8 mouse cellular contexts compared by ENCODE assay signal in genomic region chr1:33669708-33670141, GRCm38 (mm10). TPM values are rescaled to one million over a fixed set of nuclear protein-coding genes. Genes with fewer than 3 reads are reported as not detected.
A peak's percentile ranks its signal among the peaks of the same experiment; 100 is the strongest.
DNase-seq lines count a peak whose midpoint lies in the region; ATAC-seq and TF ChIP-seq lines count a peak whose summit lies in the region.

TSS of gene Prim2 (minus strand) at chr1:33669795.

- no peak for TF ChIP-seq EP300 in heart, postnatal 0 days (IDR thresholded peaks at IDR 0.05; ENCODE audit: low read depth)
- no peak for TF ChIP-seq EP300 in liver, postnatal 0 days (IDR thresholded peaks at IDR 0.05; ENCODE audit: low read depth)

- 0% methylated on average over 26 of the region's 26 CpGs for WGBS in forebrain, embryonic 13.5 days
- WGBS in heart, postnatal 0 days: under 1% methylated on average over 26 of the region's 26 CpGs
- under 1% methylated on average over 26 of the region's 26 CpGs for WGBS in liver, postnatal 0 days (ENCODE audit: insufficient replicate concordance)
- WGBS in neural tube, embryonic 13.5 days: 0% methylated on average over 26 of the region's 26 CpGs

- H3K4me2 ChIP-seq in forebrain, embryonic 13.5 days: peak within 1 kb of the TSS; percentile 83
- H3K4me2 ChIP-seq in heart, postnatal 0 days (ENCODE audit: low read depth, low read length): peak within 1 kb of the TSS; percentile 93
- peak within 1 kb of the TSS; percentile 95 for H3K4me2 ChIP-seq in liver, postnatal 0 days (ENCODE audit: low read depth, low read length)
- peak within 1 kb of the TSS; percentile 80 for H3K4me2 ChIP-seq in neural tube, embryonic 13.5 days

- H3K27me3 ChIP-seq in forebrain, embryonic 13.5 days: no peaks in the 10 kb centered on the region
- no peaks in the 10 kb centered on the region for H3K27me3 ChIP-seq in heart, postnatal 0 days (ENCODE audit: control insufficient read depth, insufficient read depth, low read length)
- no peaks in the 10 kb centered on the region for H3K27me3 ChIP-seq in liver, postnatal 0 days (ENCODE audit: insufficient read depth, low read length)
- H3K27me3 ChIP-seq in neural tube, embryonic 13.5 days: no peaks in the 10 kb centered on the region
- H3K27me3 ChIP-seq in testis, adult 2 months (ENCODE audit: control insufficient read depth, insufficient read depth, low read length): no peaks in the 10 kb centered on the region

- peaks cover 19% of the 10 kb centered on the region for H3K36me3 ChIP-seq in forebrain, embryonic 13.5 days (ENCODE audit: poor library complexity, severe bottlenecking)
- H3K36me3 ChIP-seq in heart, postnatal 0 days (replicated peaks; ENCODE audit: control insufficient read depth, insufficient read depth, low read length): peaks cover 12% of the 10 kb centered on the region; the same call in 1 of the 2 replicates
- H3K36me3 ChIP-seq in liver, postnatal 0 days (replicated peaks; ENCODE audit: insufficient read depth, low read length): peaks cover 22% of the 10 kb centered on the region
- peaks cover 10% of the 10 kb centered on the region for H3K36me3 ChIP-seq in neural tube, embryonic 13.5 days
- no peaks in the 10 kb centered on the region for H3K36me3 ChIP-seq in testis, adult 2 months (ENCODE audit: control insufficient read depth, insufficient read depth, low read length)

- peak; percentile 85 for DNase-seq in ES-CJ7 (ENCODE audit: low read depth, low spot score)
- peak; percentile 82 for DNase-seq in c-Kit-positive CD71-positive TER-119-positive erythroid progenitor cells, embryonic 14.5 days (ENCODE audit: low spot score)
- DNase-seq in heart, postnatal 0 days (ENCODE audit: low spot score): peak; percentile 75
- DNase-seq in kidney, postnatal 4 days: peak; percentile 93 to 94
- DNase-seq in liver, postnatal 0 days: peak; percentile 96

- no peak for TF ChIP-seq CTCF in heart, postnatal 0 days (IDR thresholded peaks at IDR 0.05; ENCODE audit: low read depth)
- TF ChIP-seq CTCF in liver, postnatal 0 days (IDR thresholded peaks at IDR 0.05; ENCODE audit: low read depth): no peak
- TF ChIP-seq CTCF in testis, adult 2 months (IDR thresholded peaks at IDR 0.05; ENCODE audit: control insufficient read depth, insufficient read depth, insufficient replicate concordance, low read depth, low read length): no peak

- peak; percentile 94 for ATAC-seq in forebrain, embryonic 13.5 days
- ATAC-seq in heart, postnatal 0 days (ENCODE audit: insufficient read depth, low read depth): peak; percentile 89
- peak; percentile 90 for ATAC-seq in liver, postnatal 0 days
- peak; percentile 95 for ATAC-seq in neural tube, embryonic 13.5 days (ENCODE audit: low read depth)

- peak within 1 kb of the TSS; percentile 82 for H3K9ac ChIP-seq in forebrain, embryonic 13.5 days
- peak within 1 kb of the TSS; percentile 54 for H3K9ac ChIP-seq in heart, postnatal 0 days (replicated peaks; ENCODE audit: low read depth, low read length)
- H3K9ac ChIP-seq in liver, postnatal 0 days (replicated peaks): peak within 1 kb of the TSS; percentile 79
- H3K9ac ChIP-seq in neural tube, embryonic 13.5 days: peak within 1 kb of the TSS; percentile 84

- H3K4me3 ChIP-seq in forebrain, embryonic 13.5 days: peak within 1 kb of the TSS; percentile 71
- peak within 1 kb of the TSS; percentile 67 for H3K4me3 ChIP-seq in heart, postnatal 0 days (ENCODE audit: low read depth, low read length)
- peak within 1 kb of the TSS; percentile 84 for H3K4me3 ChIP-seq in liver, postnatal 0 days (ENCODE audit: low read depth, low read length)
- H3K4me3 ChIP-seq in neural tube, embryonic 13.5 days: peak within 1 kb of the TSS; percentile 75
- H3K4me3 ChIP-seq in testis, adult 2 months (ENCODE audit: control insufficient read depth, low read depth, low read length): peak within 1 kb of the TSS; percentile 86

- TF ChIP-seq POLR2A in testis, adult 2 months (IDR thresholded peaks at IDR 0.05; ENCODE audit: control insufficient read depth, low read depth, low read length): peak; percentile 82

- peaks cover 8% of the 10 kb centered on the region for H3K4me1 ChIP-seq in forebrain, embryonic 13.5 days
- H3K4me1 ChIP-seq in heart, postnatal 0 days (ENCODE audit: control insufficient read depth, insufficient read depth): peaks cover 3% of the 10 kb centered on the region
- peaks cover 5% of the 10 kb centered on the region; the same call in 1 of the 2 replicates for H3K4me1 ChIP-seq in liver, postnatal 0 days (ENCODE audit: insufficient read depth)
- peaks cover 15% of the 10 kb centered on the region for H3K4me1 ChIP-seq in neural tube, embryonic 13.5 days (replicated peaks)
- H3K4me1 ChIP-seq in testis, adult 2 months (ENCODE audit: control insufficient read depth, insufficient read depth, low read length): no peaks in the 10 kb centered on the region; the same call in none of the 2 replicates

- peak within 1 kb of the TSS; percentile 90 for H3K27ac ChIP-seq in forebrain, embryonic 13.5 days
- peak within 1 kb of the TSS; percentile 52 for H3K27ac ChIP-seq in heart, postnatal 0 days (ENCODE audit: low read depth)
- peak within 1 kb of the TSS; percentile 81 for H3K27ac ChIP-seq in liver, postnatal 0 days (ENCODE audit: low read depth)
- peak within 1 kb of the TSS; percentile 95 for H3K27ac ChIP-seq in neural tube, embryonic 13.5 days (replicated peaks)
- H3K27ac ChIP-seq in testis, adult 2 months (ENCODE audit: control insufficient read depth, insufficient read depth, low read depth, low read length): peak within 1 kb of the TSS; percentile 51

- H3K9me3 ChIP-seq in forebrain, embryonic 13.5 days (replicated peaks): no peaks in the 10 kb centered on the region
- H3K9me3 ChIP-seq in heart, postnatal 0 days (replicated peaks; ENCODE audit: control insufficient read depth, low read length): no peaks in the 10 kb centered on the region
- no peaks in the 10 kb centered on the region for H3K9me3 ChIP-seq in liver, postnatal 0 days (ENCODE audit: low read length)
- no peaks in the 10 kb centered on the region for H3K9me3 ChIP-seq in neural tube, embryonic 13.5 days

RNA-seq across cellular contexts. Expression of gene Prim2, which starts in this region (rescaled TPM):
- 47.8 and 48.0 TPM in 2 replicates for polyA plus RNA-seq in forebrain, embryonic 13.5 days (2015; fragmentation: Nextera tagmentation; extraction: Ambion mirVana)
- 8.9 and 13.9 TPM in 2 replicates for total RNA-seq in heart, postnatal 0 days (2014; rRNA removed; ENCODE audit: low replicate concordance)
- polyA plus RNA-seq in heart, postnatal 0 days (2015; fragmentation: Nextera tagmentation; extraction: Ambion mirVana): 4.9 and 6.4 TPM in 2 replicates
- polyA plus RNA-seq in liver, postnatal 0 days (2015; fragmentation: Nextera tagmentation; extraction: Ambion mirVana): 14.1 and 15.7 TPM in 2 replicates
- polyA plus RNA-seq in neural tube, embryonic 13.5 days (2015; fragmentation: Nextera tagmentation; extraction: Ambion mirVana): 21.5 and 23.5 TPM in 2 replicates
- polyA plus RNA-seq in testis, adult 2 months (2012; rRNA removed): 14.7 and 17.0 TPM in 2 replicates

Comparison
In these comparisons a context has a peak if more than half of its experiments do, and no peak if none do; other contexts are left out.
1. Peak in every context shown above with its lines: DNase-seq, ATAC-seq, H3K4me3 ChIP-seq and H3K27ac ChIP-seq.